ENCODE assay signal across 8 mouse cellular contexts in the genomic region with DNA sequence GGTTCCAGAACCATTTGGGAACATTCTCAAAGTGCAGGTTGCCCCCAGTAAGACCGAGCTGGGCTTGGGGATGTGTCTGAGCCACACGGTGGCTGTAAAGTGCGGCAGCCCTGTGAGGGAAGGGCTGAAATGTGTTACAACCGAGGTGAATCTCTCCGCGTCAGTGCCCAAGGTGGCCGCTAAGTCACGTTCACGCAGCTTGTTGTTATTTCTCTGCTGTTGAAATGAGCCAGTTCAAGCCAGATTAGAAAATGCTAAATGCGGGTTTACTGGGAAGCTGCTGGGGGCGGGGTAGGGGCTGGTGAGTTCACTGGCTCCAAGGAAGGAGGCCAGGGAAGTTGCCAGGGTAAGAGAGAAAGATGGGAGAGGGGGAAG. TPM values are rescaled to one million over a fixed set of nuclear protein-coding genes. Genes with fewer than 3 reads are reported as not detected.
DNase-seq lines count a peak whose midpoint lies in the region; ATAC-seq and TF ChIP-seq lines count a peak whose summit lies in the region.

No protein-coding gene starts in this region.

- H3K79me2 ChIP-seq in myocyte (ENCODE audit: control insufficient read depth, insufficient read depth) = no peaks in the 10 kb centered on the region

- H3K9me3 ChIP-seq in hindbrain, postnatal 0 days (ENCODE audit: low read length) = no peaks in the 10 kb centered on the region

- TF ChIP-seq CTCF in kidney, adult 2 months (conservative IDR thresholded peaks at IDR 0.05; ENCODE audit: insufficient read depth, insufficient read length, low read depth, low read length) = no peak
- no peak for TF ChIP-seq CTCF in hindbrain, postnatal 0 days (IDR thresholded peaks at IDR 0.05; ENCODE audit: low read depth)

- no peaks in the 10 kb centered on the region for H3K27me3 ChIP-seq in kidney, adult 2 months (replicated peaks; ENCODE audit: control insufficient read depth, insufficient read depth, low read length)
- no peaks in the 10 kb centered on the region for H3K27me3 ChIP-seq in hindbrain, postnatal 0 days (ENCODE audit: insufficient read depth, low read length)
- peaks cover 6% of the 10 kb centered on the region for H3K27me3 ChIP-seq in myocyte (ENCODE audit: control insufficient read depth, insufficient read depth, insufficient read length)

- H3K4me2 ChIP-seq in hindbrain, postnatal 0 days (ENCODE audit: low read depth, low read length) = peak overlapping the region; percentile 26
- peak overlapping the region; percentile 30 for H3K4me2 ChIP-seq in myocyte (ENCODE audit: low read depth)

- WGBS in kidney, adult 2 months = 9% methylated on average over 11 of the region's 11 CpGs
- 23% methylated on average over 11 of the region's 11 CpGs for WGBS in hindbrain, postnatal 0 days

- no peak overlapping the region for H3ac ChIP-seq in myocyte (ENCODE audit: control insufficient read depth, insufficient read length)

- DNase-seq in kidney, adult 2 months = peak; percentile 13
- DNase-seq in kidney, postnatal 25 days = no peak
- peak; percentile 37 for DNase-seq in embryo, embryonic 10.5 days (ENCODE audit: low spot score)
- no peak for DNase-seq in hindbrain, postnatal 0 days (ENCODE audit: low spot score)
- no peak for DNase-seq in layer of hippocampus, postnatal 10 days (ENCODE audit: low spot score in 2 of 2)
- DNase-seq in thymus, adult 18-20 months = no peak

- no peaks in the 10 kb centered on the region for H3K36me3 ChIP-seq in kidney, adult 2 months (ENCODE audit: control insufficient read depth, insufficient read depth, low read length)
- H3K36me3 ChIP-seq in hindbrain, postnatal 0 days (ENCODE audit: insufficient read depth, low read length) = no peaks in the 10 kb centered on the region
- H3K36me3 ChIP-seq in myocyte (ENCODE audit: control insufficient read depth, insufficient read depth) = no peaks in the 10 kb centered on the region

- no peak overlapping the region for H3K27ac ChIP-seq in kidney, adult 2 months (ENCODE audit: insufficient read depth, low read depth, low read length)
- no peak overlapping the region for H3K27ac ChIP-seq in hindbrain, postnatal 0 days

- peaks cover 7% of the 10 kb centered on the region; the same call in 1 of the 2 replicates for H3K4me1 ChIP-seq in kidney, adult 2 months (ENCODE audit: control insufficient read depth, insufficient read depth, low read length)
- H3K4me1 ChIP-seq in hindbrain, postnatal 0 days (ENCODE audit: insufficient read depth, low read length) = no peaks in the 10 kb centered on the region

- 0 out of 2 replicates have a peak, but pooled peaks have one; percentile 35 for ATAC-seq in hindbrain, postnatal 0 days
- no peak for ATAC-seq in erythroid progenitor cell, adult 5-6 weeks (replicated peaks; ENCODE audit: low FRiP score, poor library complexity, severe bottlenecking)

- no peak overlapping the region for H3K9ac ChIP-seq in hindbrain, postnatal 0 days (replicated peaks; ENCODE audit: low read length)

- H3K4me3 ChIP-seq in kidney, adult 2 months (ENCODE audit: insufficient read depth, low read depth, low read length) = no peak overlapping the region
- no peak overlapping the region for H3K4me3 ChIP-seq in hindbrain, postnatal 0 days (ENCODE audit: low read length)
- H3K4me3 ChIP-seq in myocyte = no peak overlapping the region

- no peak for TF ChIP-seq POLR2A in kidney, adult 2 months (IDR thresholded peaks at IDR 0.05; ENCODE audit: low read depth, low read length)
- no peak for TF ChIP-seq POLR2A in myocyte (IDR thresholded peaks at IDR 0.05; ENCODE audit: insufficient read length, low read depth)

TF ChIP-seq in myocyte, 11 proteins besides CTCF, POLR2A, EP300 and RAD21:
- TF ChIP-seq MAX (IDR thresholded peaks at IDR 0.05; ENCODE audit: low read depth) (no peak), REST (IDR thresholded peaks at IDR 0.05; ENCODE audit: insufficient read depth, insufficient read length) (no peak)

RNA-seq across cellular contexts. Expression of a gene that starts 46.7 kb away (rescaled TPM):
- polyA plus RNA-seq in kidney, adult 2 months (2012; rRNA removed) = 0.03 and 0.09 TPM in 2 replicates
- 0.63 and 1.0 TPM in 2 replicates for total RNA-seq in hindbrain, postnatal 0 days (2014; rRNA removed)
- polyA plus RNA-seq in hindbrain, postnatal 0 days (2015; fragmentation: Nextera tagmentation; extraction: Ambion mirVana) = 0.20 and 0.40 TPM in 2 replicates
- not detected for polyA plus RNA-seq in myocyte (2012; fragmentation: generic; extraction: Trizol)
- 10 to 100 TPM; 24.8 to 38.1 TPM for total RNA-seq in layer of hippocampus, postnatal 10 days (2021)
- not detected in 2 replicates for total RNA-seq in erythroid progenitor cell, adult 5-6 weeks (2015; ENCODE audit: low replicate concordance)
- total RNA-seq in erythroid progenitor cell, adult 5-6 weeks (2017; ENCODE audit: low replicate concordance) = not detected in 2 replicates

Comparison
In these comparisons a context has a peak if more than half of its experiments do, and no peak if none do; other contexts are left out.
1. DNase-seq: peak in kidney, adult 2 months (single experiment) and embryo, embryonic 10.5 days (single experiment); none in kidney, postnatal 25 days (0 of 2), hindbrain, postnatal 0 days (single experiment), layer of hippocampus, postnatal 10 days (0 of 2) and thymus, adult 18-20 months (0 of 2).
2. RNA of a gene that starts 46.7 kb away (total RNA-seq): 24.8 to 38.1 TPM in layer of hippocampus, postnatal 10 days; 0.63 to 1.0 TPM in hindbrain, postnatal 0 days and not detected in erythroid progenitor cell, adult 5-6 weeks; every median in the first group is over 10 times any median in the second.